Mouse (Mus musculus): ENCODE data around the gene Cnp. TPM values are rescaled to one million over a fixed set of nuclear protein-coding genes. Genes with fewer than 3 reads are reported as not detected.
"Not testable (repeated sequence)": the region's sequence is repeated elsewhere in the genome, so short reads cannot be mapped to it uniquely, and the experiment has no call there.

Cnp gene
- polyA plus RNA-seq, 1 experiment = 29.9 TPM

DNA sequence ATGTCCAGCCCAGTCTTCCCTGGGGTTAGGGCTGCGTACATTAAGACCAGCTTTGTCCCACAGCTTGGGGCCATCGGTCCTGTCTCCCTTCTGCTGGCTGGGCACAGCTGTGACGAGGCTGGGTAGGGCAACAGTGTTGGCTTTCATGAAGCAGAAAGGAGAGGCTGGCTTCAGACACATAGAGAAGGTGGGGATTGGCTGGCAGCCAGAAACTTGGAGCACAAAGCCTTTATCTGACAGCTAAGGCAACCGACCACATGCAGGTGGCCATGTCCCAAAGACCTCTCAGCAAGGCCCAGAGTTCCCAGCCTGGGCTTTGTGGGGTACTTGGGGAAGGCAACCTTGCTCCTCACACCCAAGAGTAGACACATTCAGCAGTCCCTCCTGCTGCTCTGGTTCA, 7.1 kb downstream of the Cnp start:
- no peak for TF ChIP-seq CTCF (IDR thresholded peaks at IDR 0.05; ENCODE audit: insufficient read depth, low read length)
- no peak for TF ChIP-seq POLR2A (IDR thresholded peaks at IDR 0.05; ENCODE audit: borderline replicate concordance, extremely low read depth, low read depth, low read length)
- H3K4me1 ChIP-seq (ENCODE audit: control insufficient read depth, insufficient read depth, low read length) = peaks cover 2% of the 10 kb centered on the region; the same call in 1 of the 2 replicates
- H3K4me3 ChIP-seq (replicated peaks; ENCODE audit: extremely low read depth, low read depth, low read length) = no peak overlapping the region
- no peak for DNase-seq
- 58% methylated on average over 4 of the region's 4 CpGs for WGBS

DNA sequence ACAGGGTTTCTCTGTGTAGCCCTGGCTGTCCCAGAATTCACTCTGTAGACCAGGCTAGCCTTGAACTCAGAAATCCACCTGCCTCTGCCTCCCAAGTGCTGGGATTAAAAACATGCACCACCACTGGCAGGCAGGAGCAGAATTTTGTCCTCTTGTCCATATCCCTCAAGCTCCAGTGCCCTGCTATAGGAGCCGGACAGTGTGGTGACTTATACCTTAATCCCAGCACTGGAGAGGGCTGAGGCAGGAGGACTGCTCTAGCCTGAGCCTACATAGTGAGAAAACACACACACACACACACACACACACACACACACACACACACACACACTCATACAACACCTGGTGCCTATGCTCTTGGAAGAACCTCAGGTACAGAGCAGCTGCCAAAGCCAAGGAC, 7.7 kb downstream of the Cnp start:
- not testable (repeated sequence) for DNase-seq; H3K4me3 ChIP-seq (replicated peaks; ENCODE audit: extremely low read depth, low read depth, low read length); H3K4me1 ChIP-seq (ENCODE audit: control insufficient read depth, insufficient read depth, low read length)
- 97% methylated on average over 1 of the region's 1 CpGs for WGBS

DNA sequence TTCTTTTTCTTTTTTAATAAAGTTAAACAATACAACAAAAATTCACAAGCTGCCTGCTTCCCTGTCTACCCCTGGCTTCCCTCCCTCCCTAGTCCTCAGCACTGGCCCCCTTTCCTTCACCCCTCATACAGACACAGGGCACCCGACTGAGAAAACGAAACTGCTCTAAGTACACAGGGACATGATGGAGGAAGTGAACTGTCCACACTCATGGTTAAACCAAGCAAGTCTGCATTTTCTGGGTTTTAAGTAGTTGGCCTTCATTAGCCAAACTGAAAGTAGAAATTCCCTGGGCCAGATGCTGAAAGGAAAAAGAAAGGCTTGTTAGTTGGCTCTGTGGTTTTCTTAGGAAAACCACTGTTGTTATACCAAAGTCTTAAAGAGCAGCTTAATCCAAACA, 8.1 kb downstream of the Cnp start:
- WGBS = 58% methylated on average over 2 of the region's 2 CpGs
- DNase-seq = no peak
- TF ChIP-seq POLR2A (IDR thresholded peaks at IDR 0.05; ENCODE audit: borderline replicate concordance, extremely low read depth, low read depth, low read length) (no peak), CTCF (IDR thresholded peaks at IDR 0.05; ENCODE audit: insufficient read depth, low read length) (no peak)
- no peak overlapping the region for H3K4me3 ChIP-seq (replicated peaks; ENCODE audit: extremely low read depth, low read depth, low read length)
- H3K4me1 ChIP-seq (ENCODE audit: control insufficient read depth, insufficient read depth, low read length) = peaks cover 2% of the 10 kb centered on the region; the same call in 1 of the 2 replicates

DNA sequence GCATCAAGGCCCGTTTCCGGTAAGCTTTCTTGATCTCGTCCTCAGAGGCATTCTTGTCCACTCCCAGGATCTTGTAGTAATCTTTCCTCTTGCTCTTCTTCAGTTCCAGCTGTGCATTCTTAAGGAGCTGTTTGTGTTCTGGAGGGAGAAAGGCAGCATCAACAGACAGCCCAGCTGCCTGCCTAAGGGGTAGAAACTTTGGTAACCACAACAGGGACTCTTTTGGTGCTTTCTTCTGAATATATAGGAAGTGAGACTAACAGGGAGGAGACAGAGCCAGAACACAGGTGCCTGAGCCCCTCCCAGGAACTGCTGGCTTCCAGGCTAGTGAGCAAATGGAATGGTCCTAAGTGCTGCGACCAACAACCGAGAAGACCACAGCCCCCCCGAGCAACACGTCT, 9.9 kb downstream of the Cnp start:
- no peak overlapping the region for H3K4me3 ChIP-seq (replicated peaks; ENCODE audit: extremely low read depth, low read depth, low read length)
- 79% methylated on average over 7 of the region's 7 CpGs for WGBS
- TF ChIP-seq POLR2A (IDR thresholded peaks at IDR 0.05; ENCODE audit: borderline replicate concordance, extremely low read depth, low read depth, low read length) (no peak), CTCF (IDR thresholded peaks at IDR 0.05; ENCODE audit: insufficient read depth, low read length) (no peak)
- DNase-seq = no peak
- no peaks in the 10 kb centered on the region; the same call in 1 of the 2 replicates for H3K4me1 ChIP-seq (ENCODE audit: control insufficient read depth, insufficient read depth, low read length)

DNA sequence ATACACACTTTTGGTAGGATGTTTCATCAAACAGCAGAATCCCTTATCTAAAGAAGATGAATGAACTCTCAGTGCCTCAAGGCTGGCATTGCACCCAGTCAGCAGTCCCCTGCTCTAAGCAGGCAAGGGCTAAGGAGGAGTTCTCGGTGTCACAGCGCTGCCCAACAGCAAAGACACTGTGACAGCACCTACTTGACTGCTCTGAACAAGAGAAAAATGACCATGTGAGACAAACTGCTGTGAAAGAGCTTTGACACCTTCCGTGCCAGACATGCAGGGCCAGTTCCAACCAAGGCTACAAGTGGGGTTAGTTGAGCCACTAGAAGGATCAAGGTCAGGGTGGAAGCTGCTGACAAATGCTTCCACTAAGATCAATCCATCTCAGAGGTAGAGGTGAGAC, 10.4 kb downstream of the Cnp start:
- H3K4me3 ChIP-seq (replicated peaks; ENCODE audit: extremely low read depth, low read depth, low read length) = no peak overlapping the region
- DNase-seq = no peak
- no peaks in the 10 kb centered on the region; the same call in 1 of the 2 replicates for H3K4me1 ChIP-seq (ENCODE audit: control insufficient read depth, insufficient read depth, low read length)
- TF ChIP-seq CTCF (IDR thresholded peaks at IDR 0.05; ENCODE audit: insufficient read depth, low read length) = no peak
- TF ChIP-seq POLR2A (IDR thresholded peaks at IDR 0.05; ENCODE audit: borderline replicate concordance, extremely low read depth, low read depth, low read length) = no peak
- WGBS = 93% methylated on average over 3 of the region's 3 CpGs

DNA sequence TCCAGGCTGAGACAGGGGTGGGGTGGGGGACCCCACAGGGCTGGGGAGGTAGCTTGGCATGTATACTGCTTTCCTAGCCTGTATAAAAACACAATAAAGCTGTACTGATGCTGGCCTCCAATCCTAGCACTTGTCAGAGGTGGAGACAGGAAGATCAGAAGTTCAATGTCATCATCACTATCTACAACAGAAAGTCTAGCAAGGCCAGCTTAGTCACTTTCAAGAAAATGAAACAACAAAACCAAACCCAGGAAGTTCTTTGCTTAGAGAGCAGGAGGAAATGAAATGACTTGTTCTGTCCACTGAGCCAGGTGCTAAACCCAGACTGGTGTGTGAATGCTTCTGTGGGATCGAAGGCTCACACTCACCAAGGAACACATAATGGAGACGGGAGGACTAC, 13.8 kb downstream of the Cnp start:
- Histone ChIP-seq H3K4me1 (ENCODE audit: control insufficient read depth, insufficient read depth, low read length) (no peaks in the 10 kb centered on the region; the same call in 1 of the 2 replicates), H3K4me3 (replicated peaks; ENCODE audit: extremely low read depth, low read depth, low read length) (no peak overlapping the region)
- DNase-seq = no peak
- 52% methylated on average over 2 of the region's 2 CpGs for WGBS
- TF ChIP-seq CTCF (IDR thresholded peaks at IDR 0.05; ENCODE audit: insufficient read depth, low read length) = no peak
- TF ChIP-seq POLR2A (IDR thresholded peaks at IDR 0.05; ENCODE audit: borderline replicate concordance, extremely low read depth, low read depth, low read length) = no peak

DNA sequence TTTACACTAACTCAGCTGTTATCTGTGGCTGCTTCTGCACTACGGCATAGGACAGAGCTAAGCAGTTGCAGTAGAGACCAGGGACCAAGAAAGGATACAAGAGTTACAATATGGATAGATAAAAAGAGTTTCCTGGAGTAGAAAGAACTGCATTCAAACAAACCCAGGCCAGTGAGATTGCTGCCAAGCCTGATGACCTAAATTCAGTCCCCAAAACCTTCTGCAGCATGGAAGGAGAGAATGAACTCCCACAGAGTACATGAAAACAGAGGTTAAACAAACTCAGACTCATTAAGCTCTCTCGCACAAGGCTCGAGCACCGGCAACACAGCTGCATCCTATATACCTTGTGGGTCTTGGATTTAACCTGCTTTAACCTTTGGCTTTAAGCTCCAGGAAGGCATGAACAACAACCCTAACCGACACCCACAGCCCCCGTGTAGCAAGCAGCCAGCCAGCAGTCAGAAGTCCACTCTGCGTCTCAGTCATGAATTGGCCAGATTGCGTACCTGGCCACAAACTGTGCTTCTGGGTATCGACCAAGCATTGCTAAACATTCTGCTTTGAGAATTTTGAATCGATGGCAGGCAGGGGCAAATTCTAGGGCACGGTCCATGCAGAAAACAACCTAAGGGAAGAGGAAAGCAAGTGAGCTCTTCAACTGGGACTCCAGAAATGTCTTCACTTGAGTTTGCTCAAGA, 17.8 kb downstream of the Cnp start:
- TF ChIP-seq CTCF (IDR thresholded peaks at IDR 0.05; ENCODE audit: insufficient read depth, low read length) = no peak
- TF ChIP-seq POLR2A (IDR thresholded peaks at IDR 0.05; ENCODE audit: borderline replicate concordance, extremely low read depth, low read depth, low read length) = no peak
- Histone ChIP-seq H3K4me1 (ENCODE audit: control insufficient read depth, insufficient read depth, low read length) (no peaks in the 10 kb centered on the region; the same call in 1 of the 2 replicates), H3K4me3 (replicated peaks; ENCODE audit: extremely low read depth, low read depth, low read length) (no peak overlapping the region)
- 92% methylated on average over 11 of the region's 11 CpGs for WGBS
- no peak for DNase-seq

DNA sequence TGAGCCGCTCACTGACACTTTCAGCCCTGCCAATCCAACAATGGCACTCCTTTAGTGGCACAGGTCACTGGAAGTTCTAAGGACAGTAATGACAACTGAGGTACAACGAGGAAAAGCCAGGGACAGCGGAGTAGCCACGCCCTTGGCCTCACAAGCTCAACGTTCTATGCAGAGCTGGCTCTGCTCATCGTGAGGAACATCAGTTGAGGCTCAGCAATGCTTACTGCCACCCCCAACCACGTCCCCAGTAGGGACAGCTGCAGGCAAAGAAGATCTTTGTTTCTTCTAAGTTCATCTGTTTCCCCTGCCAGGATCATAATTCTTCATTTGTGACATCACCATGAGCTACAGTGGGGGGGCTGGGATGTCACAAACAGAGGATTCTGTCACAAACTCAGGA, 19.9 kb downstream of the Cnp start:
- TF ChIP-seq POLR2A (IDR thresholded peaks at IDR 0.05; ENCODE audit: borderline replicate concordance, extremely low read depth, low read depth, low read length) = no peak
- no peak for TF ChIP-seq CTCF (IDR thresholded peaks at IDR 0.05; ENCODE audit: insufficient read depth, low read length)
- WGBS = 81% methylated on average over 7 of the region's 7 CpGs
- no peak overlapping the region for H3K4me3 ChIP-seq (replicated peaks; ENCODE audit: extremely low read depth, low read depth, low read length)
- no peaks in the 10 kb centered on the region for H3K4me1 ChIP-seq (ENCODE audit: control insufficient read depth, insufficient read depth, low read length)
- no peak for DNase-seq

DNA sequence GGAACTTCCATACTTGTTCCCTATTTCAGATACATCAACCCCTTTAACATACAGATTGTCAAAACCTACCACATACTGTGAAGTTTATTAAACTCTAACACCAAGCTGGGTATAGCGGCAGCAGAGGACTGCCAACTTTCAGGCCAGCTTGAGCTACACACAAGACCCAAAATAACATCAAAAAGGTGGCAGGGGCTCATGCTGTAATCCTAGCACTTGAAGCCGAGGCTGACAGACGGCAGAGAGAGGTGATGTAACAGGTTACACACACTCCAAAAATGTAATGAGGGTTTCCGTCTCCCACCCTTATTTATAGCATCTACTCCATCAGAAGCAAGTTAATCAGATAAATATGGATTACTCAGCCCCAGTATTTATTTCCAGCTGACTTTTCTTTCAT, 20.8 kb downstream of the Cnp start:
- 73% methylated on average over 4 of the region's 4 CpGs for WGBS

DNA sequence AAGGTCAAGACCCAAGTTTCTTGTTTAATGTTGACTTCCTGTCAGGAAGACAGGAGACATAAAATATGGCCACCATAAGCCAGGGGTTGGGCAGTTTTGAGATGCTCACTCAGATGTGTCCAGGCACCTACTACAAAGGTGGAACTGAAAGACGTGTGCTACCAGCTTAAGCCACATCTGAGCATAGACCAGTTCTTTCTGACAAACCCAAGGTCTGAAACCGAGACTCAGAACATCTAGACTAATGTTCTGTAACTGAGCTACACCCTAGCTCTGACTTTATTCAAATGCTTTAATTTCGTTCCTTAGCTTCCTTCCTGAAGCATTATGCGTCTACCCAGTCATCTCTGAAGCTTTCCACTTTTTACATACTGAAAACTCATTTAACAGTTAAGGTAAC, 23.4 kb downstream of the Cnp start:
- Histone ChIP-seq H3K4me3 (replicated peaks; ENCODE audit: extremely low read depth, low read depth, low read length) (no peak overlapping the region), H3K4me1 (ENCODE audit: control insufficient read depth, insufficient read depth, low read length) (no peaks in the 10 kb centered on the region)
- no peak for DNase-seq
- WGBS = 61% methylated on average over 4 of the region's 4 CpGs
- TF ChIP-seq POLR2A (IDR thresholded peaks at IDR 0.05; ENCODE audit: borderline replicate concordance, extremely low read depth, low read depth, low read length) (no peak), CTCF (IDR thresholded peaks at IDR 0.05; ENCODE audit: insufficient read depth, low read length) (no peak)

More for the DNA sequence above, 20.8 kb downstream of the Cnp start:
- TF ChIP-seq CTCF (IDR thresholded peaks at IDR 0.05; ENCODE audit: insufficient read depth, low read length) (no peak), POLR2A (IDR thresholded peaks at IDR 0.05; ENCODE audit: borderline replicate concordance, extremely low read depth, low read depth, low read length) (no peak)
- no peak overlapping the region for H3K4me3 ChIP-seq (replicated peaks; ENCODE audit: extremely low read depth, low read depth, low read length)
- H3K4me1 ChIP-seq (ENCODE audit: control insufficient read depth, insufficient read depth, low read length) = no peaks in the 10 kb centered on the region
- no peak for DNase-seq
